Mouse (Mus musculus): ENCODE data around the gene Etfa. TPM values are rescaled to one million over a fixed set of nuclear protein-coding genes. Genes with fewer than 3 reads are reported as not detected.

The Etfa gene
- polyA plus RNA-seq (2017; shearing (Covaris generic)) = 131 TPM

GRCm38 (mm10) chr9:55512027-55512543 lies at the start of gene Etfa:
Gene Etfa, minus strand, starts transcription at chr9:55512243.

DNA sequence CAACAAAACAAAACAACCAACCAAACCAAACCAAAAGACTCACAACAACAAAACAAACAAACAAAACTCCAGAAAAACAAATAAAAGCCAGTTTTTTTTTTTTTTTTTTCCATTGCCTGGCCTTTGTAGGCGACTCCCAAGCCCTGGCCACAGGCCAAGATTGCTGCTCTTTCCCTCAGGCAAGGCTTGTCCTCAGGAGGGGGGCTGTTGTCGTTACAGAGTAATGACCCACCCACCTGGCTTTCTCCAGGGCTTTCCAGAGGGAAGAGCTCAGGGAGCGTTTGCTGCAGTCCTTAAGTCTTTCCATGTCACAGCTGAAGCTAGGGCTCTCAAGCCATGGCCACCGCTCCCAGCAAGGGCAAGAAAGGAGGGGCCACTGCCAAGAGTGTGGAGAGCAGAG lies 26.3 kb upstream of the Etfa start, which contains the start of gene Isl2:
Gene Isl2, plus strand, starts transcription at position 296 of the 400 bp plus-strand sequence.

Other genes starting within 250 kb of the Etfa start
- gene Nrg4, start 185.4 kb downstream of the Etfa start, polyA plus RNA-seq (2017; shearing (Covaris generic)) = 3.5 TPM
- not detected for gene Tmem266, start 185.3 kb downstream of the Etfa start, polyA plus RNA-seq (2017; shearing (Covaris generic))
- gene Isl2, start 26.4 kb upstream of the Etfa start, polyA plus RNA-seq (2017; shearing (Covaris generic)) = not detected